11 mouse cellular contexts compared by ENCODE assay signal in the genomic region with DNA sequence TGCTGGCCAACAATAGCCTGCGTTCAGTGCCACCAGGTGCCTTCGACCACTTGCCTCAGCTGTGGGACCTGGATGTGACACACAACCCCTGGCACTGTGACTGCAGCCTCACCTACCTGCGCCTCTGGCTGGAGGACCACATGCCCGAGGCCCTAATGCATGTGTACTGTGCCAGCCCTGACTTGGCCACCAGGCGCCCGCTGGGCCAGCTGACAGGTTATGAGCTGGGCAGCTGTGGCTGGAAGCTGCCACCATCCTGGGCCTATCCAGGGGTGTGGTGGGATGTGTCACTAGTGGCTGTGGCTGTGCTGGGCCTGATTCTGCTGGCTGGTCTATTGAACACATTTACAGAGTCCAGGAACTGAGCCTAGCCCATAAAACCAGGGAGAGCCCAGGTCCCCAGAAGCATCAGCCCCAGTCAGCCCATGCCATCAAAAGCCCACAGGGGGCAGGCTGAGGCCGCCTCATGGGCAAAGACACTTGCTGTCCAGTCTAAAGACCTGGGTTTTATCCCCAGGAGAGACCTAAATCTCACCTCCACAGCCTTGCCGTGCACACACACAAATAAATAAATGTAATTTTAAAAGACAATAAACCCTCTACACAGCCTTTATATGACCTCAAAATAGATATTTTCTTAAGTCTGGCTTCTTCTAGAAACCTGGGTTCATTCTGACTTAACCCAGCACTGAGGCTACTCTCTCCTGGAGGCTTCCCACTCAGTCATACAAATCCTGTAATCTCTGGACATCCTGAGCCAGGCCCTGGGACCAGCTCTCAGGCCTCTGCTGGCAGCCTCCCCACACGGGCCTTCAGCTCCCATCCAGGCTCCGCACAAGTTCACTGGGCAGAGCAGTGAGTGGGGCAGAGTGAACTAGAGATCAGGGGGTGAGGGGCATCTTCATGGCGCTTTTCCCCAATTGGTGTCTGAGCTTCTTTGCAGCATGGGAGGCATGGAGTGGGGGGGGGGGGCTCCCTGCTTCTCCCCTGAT. TPM values are rescaled to one million over a fixed set of nuclear protein-coding genes. Genes with fewer than 3 reads are reported as not detected.
DNase-seq lines count a peak whose midpoint lies in the region; ATAC-seq and TF ChIP-seq lines count a peak whose summit lies in the region.
"Had no signal": no experiment of that assay in that cellular context is flagged by ENCODE, and none has a peak within 500 bp of the region (broad histone marks: within the 10 kb centered on the region; RNA-seq: fewer than 3 reads in every experiment).

No protein-coding gene starts in this region.

- no peak for DNase-seq in limb, embryonic 10.5 days (ENCODE audit: low spot score)
- no peak for DNase-seq in CH12.LX (ENCODE audit: extremely low read depth)
- no peak for DNase-seq in frontal cortex, postnatal 10 days (ENCODE audit: low spot score in 2 of 2)
- no peak for DNase-seq in spleen, postnatal 36 days (ENCODE audit: low spot score in 2 of 2)
- DNase-seq: adrenal gland, adult 8-10 months; forebrain, postnatal 0 days had no signal

- dilution Hi-C loops in CH12.LX (cut with MboI; ENCODE audit: extremely low pct_ligation_motif_present, extremely low pct_unique_long_range_greater_than_20kb, low sequenced_read_pairs), result no loop called here

- no peaks in the 10 kb centered on the region for H3K4me1 ChIP-seq in forebrain, embryonic 12.5 days
- H3K4me1 ChIP-seq in forebrain, embryonic 13.5 days, result no peaks in the 10 kb centered on the region
- peaks cover 13% of the 10 kb centered on the region for H3K4me1 ChIP-seq in limb, embryonic 15.5 days
- no peaks in the 10 kb centered on the region for H3K4me1 ChIP-seq in limb, embryonic 10.5 days
- H3K4me1 ChIP-seq in CH12.LX (ENCODE audit: control insufficient read depth in 1 of 2, insufficient read depth in 2 of 2), result peaks cover 0 to 8% of the 10 kb centered on the region in 2 experiments; a peak in 2 of 4 replicates
- peaks cover 52% of the 10 kb centered on the region for H3K4me1 ChIP-seq in liver, embryonic 15.5 days (replicated peaks)

- TF ChIP-seq EP300 in CH12.LX (IDR thresholded peaks at IDR 0.05; ENCODE audit: low read length), result no peak

- ATAC-seq in forebrain, embryonic 12.5 days (ENCODE audit: low FRiP score), result no peak
- no peak for ATAC-seq in forebrain, embryonic 13.5 days
- ATAC-seq in limb, embryonic 15.5 days (ENCODE audit: insufficient number of reproducible peaks, low FRiP score, low TSS enrichment, low read depth), result no peak
- no peak for ATAC-seq in liver, embryonic 15.5 days (ENCODE audit: insufficient read depth)
- ATAC-seq: forebrain, postnatal 0 days had no signal

- no peak overlapping the region for H3K4me3 ChIP-seq in forebrain, embryonic 12.5 days (replicated peaks)
- no peak overlapping the region for H3K4me3 ChIP-seq in forebrain, embryonic 13.5 days
- H3K4me3 ChIP-seq in limb, embryonic 15.5 days, result no peak overlapping the region
- no peak overlapping the region for H3K4me3 ChIP-seq in limb, embryonic 10.5 days
- no peak overlapping the region for H3K4me3 ChIP-seq in CH12.LX (replicated peaks in 1 of 3; ENCODE audit: low read depth in 2 of 3, low read length in 2 of 3, poor library complexity in 1 of 3)
- H3K4me3 ChIP-seq in liver, embryonic 15.5 days (replicated peaks), result no peak overlapping the region
- H3K4me3 ChIP-seq: myocyte had no signal

- no peak for TF ChIP-seq POLR2A in CH12.LX (IDR thresholded peaks at IDR 0.05; ENCODE audit: low read depth, low read length)

- no peak overlapping the region for H3K27ac ChIP-seq in forebrain, embryonic 12.5 days
- H3K27ac ChIP-seq in forebrain, embryonic 13.5 days, result no peak overlapping the region
- 0 out of 2 replicates have a peak overlapping the region, but pooled peaks have one; percentile 11 for H3K27ac ChIP-seq in limb, embryonic 15.5 days
- H3K27ac ChIP-seq in limb, embryonic 10.5 days, result no peak overlapping the region
- H3K27ac ChIP-seq in CH12.LX (ENCODE audit: insufficient read depth, low read depth), result no peak overlapping the region
- peak overlapping the region; percentile 69 for H3K27ac ChIP-seq in liver, embryonic 15.5 days (replicated peaks)

- peak overlapping the region; percentile 29; the same call in 1 of the 2 replicates for H3K9ac ChIP-seq in forebrain, embryonic 12.5 days
- no peak overlapping the region for H3K9ac ChIP-seq in forebrain, embryonic 13.5 days
- H3K9ac ChIP-seq in limb, embryonic 15.5 days, result no peak overlapping the region; the same call in 1 of the 2 replicates
- no peak overlapping the region for H3K9ac ChIP-seq in CH12.LX (ENCODE audit: insufficient read depth, low read depth)
- no peak overlapping the region for H3K9ac ChIP-seq in liver, embryonic 15.5 days
- H3K9ac ChIP-seq: forebrain, postnatal 0 days had no signal

- in situ Hi-C loops in CH12.LX (cut with MboI; ENCODE audit: low pct_ligation_motif_present, low pct_unique_long_range_greater_than_20kb, low sequenced_read_pairs), result no loop called here

- no peaks in the 10 kb centered on the region for H3K9me3 ChIP-seq in forebrain, embryonic 12.5 days
- no peaks in the 10 kb centered on the region for H3K9me3 ChIP-seq in forebrain, embryonic 13.5 days (replicated peaks)
- no peaks in the 10 kb centered on the region for H3K9me3 ChIP-seq in limb, embryonic 15.5 days
- H3K9me3 ChIP-seq in limb, embryonic 10.5 days (replicated peaks), result no peaks in the 10 kb centered on the region
- H3K9me3 ChIP-seq in CH12.LX (replicated peaks; ENCODE audit: low read length), result peaks cover 5% of the 10 kb centered on the region
- H3K9me3 ChIP-seq in liver, embryonic 15.5 days (replicated peaks), result no peaks in the 10 kb centered on the region

- no peak overlapping the region for H3K4me2 ChIP-seq in forebrain, embryonic 12.5 days
- no peak overlapping the region for H3K4me2 ChIP-seq in forebrain, embryonic 13.5 days
- no peak overlapping the region for H3K4me2 ChIP-seq in limb, embryonic 15.5 days
- H3K4me2 ChIP-seq in CH12.LX (ENCODE audit: insufficient read depth, low read depth, poor library complexity, severe bottlenecking), result no peak overlapping the region
- H3K4me2 ChIP-seq in liver, embryonic 15.5 days, result no peak overlapping the region

- H3K36me3 ChIP-seq in forebrain, embryonic 12.5 days (replicated peaks), result no peaks in the 10 kb centered on the region
- no peaks in the 10 kb centered on the region for H3K36me3 ChIP-seq in forebrain, embryonic 13.5 days (ENCODE audit: poor library complexity, severe bottlenecking)
- no peaks in the 10 kb centered on the region for H3K36me3 ChIP-seq in limb, embryonic 15.5 days
- no peaks in the 10 kb centered on the region for H3K36me3 ChIP-seq in limb, embryonic 10.5 days
- no peaks in the 10 kb centered on the region for H3K36me3 ChIP-seq in CH12.LX (replicated peaks in 1 of 2; ENCODE audit: control insufficient read depth in 1 of 2, insufficient read depth in 1 of 2, low read length in 1 of 2)
- H3K36me3 ChIP-seq in liver, embryonic 15.5 days (replicated peaks), result no peaks in the 10 kb centered on the region

- no peaks in the 10 kb centered on the region for H3K27me3 ChIP-seq in forebrain, embryonic 12.5 days
- H3K27me3 ChIP-seq in forebrain, embryonic 13.5 days, result no peaks in the 10 kb centered on the region
- H3K27me3 ChIP-seq in limb, embryonic 15.5 days, result no peaks in the 10 kb centered on the region
- H3K27me3 ChIP-seq in limb, embryonic 10.5 days (ENCODE audit: low read depth, poor library complexity, severe bottlenecking), result no peaks in the 10 kb centered on the region
- H3K27me3 ChIP-seq in CH12.LX (replicated peaks), result no peaks in the 10 kb centered on the region
- no peaks in the 10 kb centered on the region for H3K27me3 ChIP-seq in liver, embryonic 15.5 days

- WGBS in forebrain, embryonic 12.5 days, result 84% methylated on average over 11 of the region's 11 CpGs
- 83% methylated on average over 11 of the region's 11 CpGs for WGBS in forebrain, embryonic 13.5 days
- WGBS in limb, embryonic 15.5 days, result 73% methylated on average over 11 of the region's 11 CpGs
- WGBS in limb, embryonic 10.5 days, result 87% methylated on average over 11 of the region's 11 CpGs
- WGBS in liver, embryonic 15.5 days (ENCODE audit: insufficient replicate concordance), result 84% methylated on average over 11 of the region's 11 CpGs

- no peaks in the 10 kb centered on the region for H3K79me2 ChIP-seq in CH12.LX (replicated peaks; ENCODE audit: control insufficient read depth, extremely low read depth, insufficient read depth, poor library complexity, severe bottlenecking)

- peak in 1 of 2 experiments; percentile 64; a peak in 2 of 4 replicates for TF ChIP-seq CTCF in CH12.LX (conservative IDR thresholded peaks at IDR 0.05 in 1 of 2, IDR thresholded peaks at IDR 0.05 in 1 of 2; ENCODE audit: low read depth in 2 of 2, low read length in 2 of 2)

- peak; percentile 65 for TF ChIP-seq RAD21 in CH12.LX (IDR thresholded peaks at IDR 0.05; ENCODE audit: low read depth, low read length)

RNA-seq across cellular contexts. Expression of a gene that starts 1.6 kb away (rescaled TPM):
- 0.88 and 1.00 TPM in 2 replicates for polyA plus RNA-seq in forebrain, embryonic 12.5 days (2016; fragmentation: Nextera tagmentation; extraction: Ambion mirVana)
- polyA plus RNA-seq in forebrain, embryonic 13.5 days (2015; fragmentation: Nextera tagmentation; extraction: Ambion mirVana), result 0.77 and 0.89 TPM in 2 replicates
- polyA plus RNA-seq in limb, embryonic 15.5 days (2015; fragmentation: Nextera tagmentation; extraction: Ambion mirVana), result 0.97 and 1.3 TPM in 2 replicates
- polyA plus RNA-seq in limb, embryonic 10.5 days (2016; fragmentation: Nextera tagmentation; extraction: Ambion mirVana), result 1.6 and 2.1 TPM in 2 replicates
- total RNA-seq in CH12.LX (2012; rRNA removed) (not detected in 2 replicates), CH12.LX (2014; rRNA removed) (not detected in 2 replicates)
- polyA plus RNA-seq in CH12.LX (2012; ENCODE audit: insufficient read length, low read depth), result not detected in 2 replicates
- polyA plus RNA-seq in liver, embryonic 15.5 days (2015; fragmentation: Nextera tagmentation; extraction: Ambion mirVana), result 26.8 and 29.9 TPM in 2 replicates
- polyA plus RNA-seq: myocyte had no signal

RNA-seq across cellular contexts. Expression of a gene that starts 32.5 kb away (rescaled TPM):
- 7.7 and 9.2 TPM in 2 replicates for polyA plus RNA-seq in forebrain, embryonic 12.5 days (2016; fragmentation: Nextera tagmentation; extraction: Ambion mirVana)
- 7.4 and 7.9 TPM in 2 replicates for polyA plus RNA-seq in forebrain, embryonic 13.5 days (2015; fragmentation: Nextera tagmentation; extraction: Ambion mirVana)
- 11.9 and 12.5 TPM in 2 replicates for polyA plus RNA-seq in limb, embryonic 15.5 days (2015; fragmentation: Nextera tagmentation; extraction: Ambion mirVana)
- 5.3 and 7.6 TPM in 2 replicates for polyA plus RNA-seq in limb, embryonic 10.5 days (2016; fragmentation: Nextera tagmentation; extraction: Ambion mirVana)
- total RNA-seq in CH12.LX (2012; rRNA removed) (10.3 and 11.4 TPM in 2 replicates), CH12.LX (2014; rRNA removed) (2.8 and 4.3 TPM in 2 replicates)
- polyA plus RNA-seq in CH12.LX (2012; ENCODE audit: insufficient read length, low read depth), result 16.1 and 23.4 TPM in 2 replicates
- polyA plus RNA-seq in liver, embryonic 15.5 days (2015; fragmentation: Nextera tagmentation; extraction: Ambion mirVana), result 33.2 and 44.8 TPM in 2 replicates

RNA-seq across cellular contexts. Expression of a gene that starts 48.8 kb away (rescaled TPM):
- 1.6 and 2.0 TPM in 2 replicates for polyA plus RNA-seq in forebrain, embryonic 12.5 days (2016; fragmentation: Nextera tagmentation; extraction: Ambion mirVana)
- 0.96 and 1.1 TPM in 2 replicates for polyA plus RNA-seq in forebrain, embryonic 13.5 days (2015; fragmentation: Nextera tagmentation; extraction: Ambion mirVana)
- 0.97 and 1.2 TPM in 2 replicates for polyA plus RNA-seq in limb, embryonic 15.5 days (2015; fragmentation: Nextera tagmentation; extraction: Ambion mirVana)
- 0.08 and 0.18 TPM in 2 replicates for polyA plus RNA-seq in limb, embryonic 10.5 days (2016; fragmentation: Nextera tagmentation; extraction: Ambion mirVana)
- total RNA-seq in CH12.LX (2012; rRNA removed) (not detected in 2 replicates), CH12.LX (2014; rRNA removed) (not detected in 2 replicates)
- 0.14 and 0.18 TPM in 2 replicates for polyA plus RNA-seq in CH12.LX (2012; ENCODE audit: insufficient read length, low read depth)
- 0.15 and 0.16 TPM in 2 replicates for polyA plus RNA-seq in liver, embryonic 15.5 days (2015; fragmentation: Nextera tagmentation; extraction: Ambion mirVana)

RNA-seq across cellular contexts. Expression of a gene that starts 56.1 kb away (rescaled TPM):
- polyA plus RNA-seq in forebrain, embryonic 12.5 days (2016; fragmentation: Nextera tagmentation; extraction: Ambion mirVana), result 3.2 and 3.3 TPM in 2 replicates
- 1.4 and 2.3 TPM in 2 replicates for polyA plus RNA-seq in forebrain, embryonic 13.5 days (2015; fragmentation: Nextera tagmentation; extraction: Ambion mirVana)
- 3.0 and 5.1 TPM in 2 replicates for polyA plus RNA-seq in limb, embryonic 15.5 days (2015; fragmentation: Nextera tagmentation; extraction: Ambion mirVana)
- polyA plus RNA-seq in limb, embryonic 10.5 days (2016; fragmentation: Nextera tagmentation; extraction: Ambion mirVana), result 2.7 and 3.6 TPM in 2 replicates
- total RNA-seq in CH12.LX (2012; rRNA removed) (13.0 and 15.7 TPM in 2 replicates), CH12.LX (2014; rRNA removed) (4.3 and 5.5 TPM in 2 replicates)
- polyA plus RNA-seq in CH12.LX (2012; ENCODE audit: insufficient read length, low read depth), result 25.7 and 37.6 TPM in 2 replicates
- 3.0 and 4.1 TPM in 2 replicates for polyA plus RNA-seq in liver, embryonic 15.5 days (2015; fragmentation: Nextera tagmentation; extraction: Ambion mirVana)

RNA-seq across cellular contexts. Expression of a gene that starts 59.1 kb away (rescaled TPM):
- polyA plus RNA-seq in forebrain, embryonic 12.5 days (2016; fragmentation: Nextera tagmentation; extraction: Ambion mirVana), result 68.1 and 71.2 TPM in 2 replicates
- 46.5 and 49.8 TPM in 2 replicates for polyA plus RNA-seq in forebrain, embryonic 13.5 days (2015; fragmentation: Nextera tagmentation; extraction: Ambion mirVana)
- polyA plus RNA-seq in limb, embryonic 15.5 days (2015; fragmentation: Nextera tagmentation; extraction: Ambion mirVana), result 36.4 and 45.6 TPM in 2 replicates
- 68.8 and 74.0 TPM in 2 replicates for polyA plus RNA-seq in limb, embryonic 10.5 days (2016; fragmentation: Nextera tagmentation; extraction: Ambion mirVana)
- 43.8 and 67.7 TPM in 2 replicates for total RNA-seq in CH12.LX (2012; rRNA removed)
- total RNA-seq in CH12.LX (2014; rRNA removed), result 77.4 and 84.2 TPM in 2 replicates
- polyA plus RNA-seq in CH12.LX (2012; ENCODE audit: insufficient read length, low read depth), result 140 and 204 TPM in 2 replicates
- 21.7 and 24.1 TPM in 2 replicates for polyA plus RNA-seq in liver, embryonic 15.5 days (2015; fragmentation: Nextera tagmentation; extraction: Ambion mirVana)

Comparison
In these comparisons a context has a peak if more than half of its experiments do, and no peak if none do; other contexts are left out.
1. H3K27ac ChIP-seq: peak in limb, embryonic 15.5 days (single experiment) and liver, embryonic 15.5 days (single experiment); none in forebrain, embryonic 12.5 days (single experiment), forebrain, embryonic 13.5 days (single experiment), limb, embryonic 10.5 days (single experiment) and CH12.LX (single experiment).